Mouse (Mus musculus): ENCODE data around the gene Vgll4.

DNA sequence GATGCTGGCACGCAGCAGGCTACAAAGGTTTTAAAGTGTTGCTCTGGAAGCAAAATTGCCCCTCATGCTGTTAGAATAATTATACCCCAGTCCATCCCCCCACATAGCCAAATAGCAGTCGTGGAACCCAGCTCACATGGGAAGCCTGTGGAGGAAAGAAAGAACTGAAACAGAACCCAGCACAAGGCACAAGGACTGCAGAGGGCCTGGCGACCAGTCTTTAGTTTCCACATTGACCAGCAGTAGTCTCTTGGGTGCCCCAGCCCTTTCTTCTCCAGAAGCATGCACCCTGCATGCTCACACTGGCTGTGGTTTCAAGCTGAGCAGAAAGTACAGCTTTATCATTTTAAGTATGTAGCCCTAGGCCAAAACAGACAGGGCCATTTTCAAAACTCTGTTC, 127.7 kb downstream of the Vgll4 start:
- TF ChIP-seq CTCF (IDR thresholded peaks at IDR 0.05; ENCODE audit: extremely low read depth, insufficient read depth, insufficient read length, insufficient replicate concordance) (no peak), POLR2A (IDR thresholded peaks at IDR 0.05; ENCODE audit: low read depth, low read length) (no peak)
